Mouse (Mus musculus) cerebral cortex, adult 2 months (tissue): ENCODE measurements around the gene Igfbp6.

Source experiments
- WGBS: fragments of 180-500 bp; shearing (Covaris S2); methylation state at CpG from one replicate; pipeline ENCODE4 v1.1.7; 2018; 5-methylcytosine and 5-hydroxymethylcytosine counted together

Igfbp6 gene

DNA sequence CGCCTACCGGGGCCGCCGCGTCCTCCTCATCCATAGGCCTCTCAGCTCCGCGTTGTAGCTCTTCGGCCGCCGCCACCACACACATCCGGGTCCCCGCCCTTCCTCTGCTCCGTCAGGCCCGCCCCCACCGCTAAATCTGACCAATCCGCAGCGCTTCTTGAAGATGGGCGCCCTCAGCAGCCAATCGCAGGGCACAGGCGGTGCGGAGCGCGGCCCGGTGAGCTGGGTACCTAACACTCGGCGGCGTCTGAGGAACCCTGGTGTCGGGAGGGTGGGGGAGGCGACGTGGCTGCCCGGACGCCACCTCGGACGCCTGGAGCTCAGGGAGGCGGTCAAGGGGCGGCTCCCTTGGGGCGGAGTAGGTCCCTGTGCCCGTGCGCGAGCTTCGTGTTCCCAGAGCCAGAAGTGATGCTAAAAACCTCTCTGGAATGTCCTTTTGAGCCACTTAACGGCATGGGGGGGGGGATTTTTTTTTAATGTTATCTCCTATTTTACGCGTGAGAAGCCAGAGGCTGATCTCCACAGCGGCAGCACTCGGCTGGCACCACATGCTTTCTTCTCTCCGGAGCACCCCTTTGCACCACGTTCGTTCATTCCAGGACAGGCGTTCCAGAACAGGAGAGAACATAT is 7.9 kb upstream of the Igfbp6 start, which contains the start of gene Spryd3:
Gene Spryd3, minus strand, starts transcription at position 106 of the 630 bp plus-strand sequence.
- WGBS = under 1% methylated on average over 50 of the region's 50 CpGs

DNA sequence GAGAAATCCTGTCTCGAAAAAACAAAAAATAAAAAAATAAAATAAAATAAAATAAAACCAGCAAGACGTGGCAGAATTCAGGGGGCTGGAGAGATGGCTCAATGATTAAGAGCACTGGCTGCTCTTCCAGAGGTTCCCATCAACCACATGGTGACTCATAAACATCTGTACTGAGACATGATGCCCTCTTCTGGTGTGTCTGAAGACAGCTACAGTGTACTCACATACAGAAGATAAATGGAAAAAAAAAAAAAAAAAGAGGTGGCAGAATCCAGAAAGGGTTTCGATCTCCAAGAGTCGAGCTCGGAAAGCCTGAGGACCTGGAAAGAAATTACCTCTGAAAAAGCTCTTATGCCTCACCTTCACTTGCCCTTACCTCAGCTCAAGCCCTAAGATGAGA is 3.0 kb upstream of the Igfbp6 start:
- WGBS = 93% methylated on average over 5 of the region's 5 CpGs

DNA sequence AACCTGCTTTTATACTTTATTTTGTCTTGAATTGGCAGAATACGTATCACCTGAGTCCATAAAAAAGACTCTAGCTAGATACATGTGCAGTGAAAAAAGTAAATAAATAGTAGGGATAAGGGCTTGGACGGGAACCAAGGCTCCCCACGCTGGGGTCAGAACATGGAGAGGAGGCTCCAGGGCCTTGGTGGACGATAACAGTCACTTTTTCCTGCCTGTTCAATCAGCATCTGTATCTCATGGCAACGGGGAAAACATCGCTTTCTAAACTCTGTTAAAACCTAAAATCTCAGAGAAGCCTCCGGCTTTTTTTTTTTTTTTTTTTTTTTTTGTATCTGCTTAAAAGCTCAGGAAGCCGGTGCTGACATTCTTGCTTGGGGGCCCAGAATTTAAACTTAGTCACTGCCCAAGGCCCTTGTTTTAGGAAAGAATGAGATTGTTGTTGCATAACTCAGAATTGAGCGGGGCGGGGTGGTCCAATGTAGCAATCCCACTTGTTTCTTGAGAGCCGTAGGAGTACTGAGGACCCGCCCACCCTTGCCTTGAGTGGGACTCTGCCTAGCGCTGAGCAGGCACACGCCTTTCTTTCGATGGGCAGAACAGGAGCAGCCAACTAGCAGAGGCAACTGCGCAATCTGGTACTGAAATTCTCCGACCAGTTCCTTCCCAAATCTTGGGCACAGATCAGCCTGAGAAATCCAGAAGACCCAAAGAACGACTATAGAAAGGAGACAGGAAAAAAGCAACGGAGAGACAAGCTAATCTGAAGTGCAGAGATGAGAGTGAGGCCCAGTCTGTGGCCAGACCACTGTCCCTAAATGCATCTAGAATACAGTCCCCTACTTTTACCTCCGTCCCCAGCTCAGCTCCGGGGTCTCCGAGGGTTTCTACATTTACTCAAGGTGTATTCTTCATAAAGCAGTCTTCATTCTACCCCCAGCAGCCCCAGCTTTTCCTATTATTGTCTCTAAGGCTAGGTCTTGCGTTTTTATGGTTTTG is 949 bp upstream of the Igfbp6 start:
- 42% methylated on average over 23 of the region's 23 CpGs for WGBS

DNA sequence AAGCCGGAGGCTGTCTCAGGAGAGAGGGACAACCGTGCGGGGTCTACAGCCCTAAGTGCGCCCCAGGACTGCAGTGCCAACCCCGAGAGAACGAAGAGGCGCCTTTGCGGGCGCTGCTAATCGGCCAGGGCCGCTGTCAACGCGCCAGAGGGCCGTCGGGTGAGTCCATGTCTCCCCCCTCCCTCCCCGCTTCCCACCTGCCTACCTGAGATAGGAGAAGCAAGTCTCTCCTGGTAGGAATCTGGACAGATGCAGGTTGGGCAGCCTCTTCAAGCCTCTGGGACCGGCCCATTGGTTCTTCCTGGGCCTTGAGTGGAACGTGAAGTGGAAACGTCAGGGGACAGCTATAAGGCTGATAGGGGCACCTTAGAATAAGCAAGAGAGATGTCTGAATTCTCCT is 564 bp downstream of the Igfbp6 start:
- 23% methylated on average over 19 of the region's 19 CpGs for WGBS

DNA sequence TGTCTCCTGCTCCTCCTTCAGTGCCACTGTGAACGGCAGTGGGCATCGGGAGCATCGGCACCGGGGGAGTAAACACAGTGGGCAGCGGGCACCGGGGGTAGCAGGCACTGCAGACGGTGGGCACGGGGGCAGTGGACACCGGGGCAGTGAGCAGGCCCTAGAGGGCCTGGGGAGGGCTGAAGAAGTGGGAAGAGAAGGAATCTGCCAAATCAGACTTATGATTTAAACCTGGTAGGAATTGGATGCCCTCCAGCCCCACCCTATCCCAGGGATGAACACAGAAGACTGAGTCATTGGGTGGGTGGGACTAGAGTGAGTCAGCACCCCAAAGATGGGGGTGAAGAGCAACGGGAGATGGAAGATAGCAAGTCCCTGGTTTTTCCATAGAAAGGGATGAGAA is 1.2 kb downstream of the Igfbp6 start:
- 58% methylated on average over 10 of the region's 10 CpGs for WGBS

DNA sequence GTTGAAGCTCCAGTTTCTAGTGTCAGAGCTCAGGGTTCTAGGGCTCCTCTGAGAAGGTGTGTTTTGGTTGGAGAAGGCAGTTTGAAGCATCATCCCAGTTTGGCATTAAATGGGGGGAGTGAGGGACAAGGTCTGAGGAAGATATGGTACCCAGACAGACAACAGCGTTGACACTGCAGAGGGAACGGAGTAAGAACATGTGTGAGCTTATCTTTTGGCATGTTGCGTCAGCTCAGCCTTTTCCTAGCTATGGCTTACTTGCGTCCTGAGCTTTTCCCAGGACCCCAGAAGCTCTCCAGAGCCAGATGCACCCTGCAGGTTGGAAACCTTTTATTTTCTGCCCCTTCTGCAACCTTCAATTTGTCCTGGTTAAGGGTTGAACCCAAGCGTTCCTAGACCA is 1.9 kb downstream of the Igfbp6 start:
- WGBS = 92% methylated on average over 5 of the region's 5 CpGs

DNA sequence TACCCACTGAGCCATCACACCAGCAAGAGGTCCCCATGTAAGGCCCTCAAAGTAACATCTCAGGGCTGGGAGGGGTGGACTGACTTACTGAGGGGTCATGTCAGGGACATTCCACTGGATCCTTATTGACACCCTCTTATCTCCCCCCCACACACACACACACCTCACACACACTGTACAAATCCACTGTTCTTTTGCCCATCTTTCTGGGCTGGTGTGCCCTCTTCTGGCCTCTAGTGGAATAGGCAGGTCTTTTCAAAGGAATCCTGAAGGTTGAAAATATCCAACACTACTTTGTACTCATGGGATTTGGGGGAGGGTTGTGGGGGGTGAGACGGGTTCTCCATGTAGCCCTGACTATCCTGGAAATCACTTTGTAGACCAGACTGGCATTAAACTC is 2.7 kb downstream of the Igfbp6 start:
- 3% methylated on average over 1 of the region's 1 CpGs for WGBS

DNA sequence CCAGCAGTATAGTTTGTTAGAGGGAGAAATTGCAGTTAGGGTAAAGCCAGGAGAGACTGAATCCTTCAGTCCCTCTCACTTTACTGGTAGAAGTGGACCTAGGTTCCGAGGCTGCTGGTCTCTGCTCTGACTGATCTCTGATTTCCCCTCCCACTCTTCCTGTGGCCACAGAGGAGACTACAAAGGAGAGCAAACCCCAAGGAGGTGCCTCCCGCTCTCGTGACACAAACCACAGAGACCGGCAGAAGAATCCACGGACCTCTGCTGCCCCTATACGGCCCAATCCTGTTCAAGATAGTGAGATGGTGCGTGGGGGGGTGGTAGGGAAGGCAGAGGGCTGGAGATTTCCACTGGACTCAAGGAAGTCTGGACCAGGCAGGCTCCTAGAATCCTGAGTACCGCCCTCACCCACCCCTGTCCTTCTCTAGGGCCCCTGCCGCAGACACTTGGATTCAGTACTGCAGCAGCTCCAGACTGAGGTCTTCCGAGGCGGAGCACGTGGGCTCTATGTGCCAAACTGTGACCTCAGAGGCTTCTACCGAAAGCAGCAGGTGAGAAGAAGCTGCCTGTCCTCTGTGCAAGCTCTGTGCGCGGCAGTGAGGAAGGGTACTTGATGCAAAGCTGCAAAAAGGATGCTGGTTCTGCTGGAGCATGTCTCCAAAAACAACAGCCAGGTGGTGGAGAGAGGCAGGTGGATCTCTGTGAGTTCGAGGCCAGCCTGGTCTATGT is 3.7 kb downstream of the Igfbp6 start:
- WGBS = 75% methylated on average over 16 of the region's 16 CpGs

DNA sequence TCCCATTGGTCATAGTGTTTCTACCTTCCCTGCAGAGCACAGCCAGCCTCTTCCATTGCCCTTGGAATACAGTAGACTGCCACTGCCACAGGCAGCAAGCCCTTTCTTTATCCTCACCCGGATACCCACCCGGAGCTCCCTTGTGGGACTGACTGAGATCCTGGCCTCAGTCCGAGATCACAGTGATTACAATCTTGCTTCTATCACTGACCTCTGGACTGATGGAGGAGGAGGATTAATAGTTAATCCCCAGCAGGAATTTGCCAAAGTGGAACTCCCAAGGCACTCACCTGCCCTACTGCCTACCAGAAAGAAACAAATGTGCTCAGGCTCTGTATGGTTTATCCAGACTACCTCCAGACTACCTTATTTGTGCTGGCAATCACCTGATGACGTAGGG is 5.4 kb downstream of the Igfbp6 start:
- 88% methylated on average over 4 of the region's 4 CpGs for WGBS

DNA sequence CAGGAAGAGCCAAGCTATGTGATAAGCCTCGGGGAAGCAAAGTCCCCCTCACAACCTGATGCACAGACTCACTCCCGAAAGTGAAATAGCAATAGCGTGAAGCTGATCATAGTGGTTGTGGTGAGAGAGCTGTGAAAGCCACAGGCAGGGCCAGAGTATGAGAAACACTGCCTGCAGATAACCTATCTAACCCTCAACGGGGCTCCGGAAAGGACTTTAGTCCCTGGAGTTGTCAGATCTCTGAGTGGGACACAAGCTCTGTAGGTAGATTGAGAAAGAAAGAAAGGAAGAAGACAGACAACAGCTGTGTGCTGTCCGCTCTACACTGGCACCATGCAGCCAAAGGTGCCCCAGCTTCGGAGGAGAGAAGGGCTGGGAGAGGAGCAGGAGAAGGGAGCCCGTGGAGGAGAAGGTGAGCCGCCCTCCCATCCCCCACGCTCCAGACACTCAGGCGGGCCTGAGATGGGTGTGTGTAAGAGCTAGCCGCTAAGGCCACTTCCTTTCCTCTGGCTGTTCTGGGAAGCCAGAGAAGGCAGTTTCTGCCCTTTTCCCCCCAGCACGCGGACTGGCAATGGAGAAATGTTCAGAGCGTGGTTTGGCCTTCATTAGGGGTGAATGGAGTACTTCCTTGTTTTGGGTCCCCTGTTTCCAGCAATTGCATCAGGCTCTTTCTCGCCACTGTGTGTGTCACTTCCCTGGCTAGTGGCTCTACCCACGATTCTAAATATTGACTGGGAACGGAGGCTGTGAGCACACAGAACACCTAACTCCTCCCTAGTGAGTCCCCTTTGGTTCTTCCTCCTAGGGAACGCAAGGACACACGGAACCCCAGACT is 6.4 kb downstream of the Igfbp6 start, which contains the start of gene Soat2:
Gene Soat2, plus strand, starts transcription at position 226 of the 835 bp plus-strand sequence.
- WGBS = 65% methylated on average over 20 of the region's 20 CpGs

DNA sequence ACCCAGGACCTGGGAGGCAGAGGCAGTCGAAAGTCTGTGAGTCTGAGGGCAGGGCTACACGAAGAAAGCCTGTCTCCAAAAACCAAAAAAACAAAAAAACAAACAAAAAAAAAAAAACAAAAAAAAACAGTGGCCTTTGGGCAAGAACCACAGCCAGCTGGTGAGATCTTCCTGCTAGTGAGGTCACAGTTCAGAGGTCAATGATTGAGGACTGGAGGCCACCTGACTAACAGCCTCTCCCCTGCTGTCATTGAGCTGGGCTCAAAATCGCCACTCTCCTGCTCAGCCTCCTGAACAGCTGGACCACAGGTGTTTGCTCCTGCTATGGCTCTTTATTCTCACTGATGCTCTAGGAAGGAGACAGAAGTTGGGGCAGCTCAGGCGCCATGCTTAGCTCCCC is 8.5 kb downstream of the Igfbp6 start:
- WGBS = 70% methylated on average over 4 of the region's 4 CpGs

DNA sequence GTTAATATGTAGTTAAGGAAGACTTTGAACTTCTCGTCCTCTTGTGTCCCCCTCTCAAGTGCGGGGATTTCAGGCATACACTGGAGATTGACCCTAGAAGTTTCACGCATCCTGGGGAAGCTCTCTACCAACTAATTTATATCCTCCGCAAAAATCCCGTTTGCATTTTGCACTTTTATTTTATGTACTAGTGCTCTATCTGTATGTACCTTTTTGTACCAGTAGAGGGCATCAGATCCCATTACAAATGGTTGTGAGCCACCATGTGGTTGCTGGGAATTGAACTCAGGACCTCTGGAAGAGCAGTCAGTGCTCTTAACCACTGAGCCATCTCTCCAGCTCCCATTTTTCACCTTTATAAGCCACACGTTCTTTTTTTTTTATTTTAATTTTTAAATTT is 10.8 kb downstream of the Igfbp6 start:
- WGBS = 97% methylated on average over 6 of the region's 6 CpGs

DNA sequence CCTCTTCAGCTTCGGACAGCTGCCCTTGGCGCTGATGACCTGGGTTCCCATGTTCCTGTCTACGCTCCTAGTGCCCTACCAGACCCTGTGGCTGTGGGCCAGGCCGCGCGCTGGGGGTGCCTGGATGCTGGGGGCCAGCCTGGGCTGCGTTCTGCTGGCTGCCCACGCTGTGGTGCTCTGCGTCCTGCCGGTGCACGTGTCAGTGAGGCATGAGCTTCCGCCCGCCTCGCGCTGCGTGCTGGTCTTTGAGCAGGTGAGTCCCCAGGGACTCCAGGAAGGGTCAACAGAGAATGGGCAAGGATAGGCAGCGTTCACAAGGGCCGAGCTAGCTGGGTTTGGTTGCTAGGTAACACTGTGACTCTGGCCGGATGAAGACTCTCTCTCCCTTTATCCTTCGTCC is 12.7 kb downstream of the Igfbp6 start:
- WGBS = 38% methylated on average over 20 of the region's 20 CpGs

DNA sequence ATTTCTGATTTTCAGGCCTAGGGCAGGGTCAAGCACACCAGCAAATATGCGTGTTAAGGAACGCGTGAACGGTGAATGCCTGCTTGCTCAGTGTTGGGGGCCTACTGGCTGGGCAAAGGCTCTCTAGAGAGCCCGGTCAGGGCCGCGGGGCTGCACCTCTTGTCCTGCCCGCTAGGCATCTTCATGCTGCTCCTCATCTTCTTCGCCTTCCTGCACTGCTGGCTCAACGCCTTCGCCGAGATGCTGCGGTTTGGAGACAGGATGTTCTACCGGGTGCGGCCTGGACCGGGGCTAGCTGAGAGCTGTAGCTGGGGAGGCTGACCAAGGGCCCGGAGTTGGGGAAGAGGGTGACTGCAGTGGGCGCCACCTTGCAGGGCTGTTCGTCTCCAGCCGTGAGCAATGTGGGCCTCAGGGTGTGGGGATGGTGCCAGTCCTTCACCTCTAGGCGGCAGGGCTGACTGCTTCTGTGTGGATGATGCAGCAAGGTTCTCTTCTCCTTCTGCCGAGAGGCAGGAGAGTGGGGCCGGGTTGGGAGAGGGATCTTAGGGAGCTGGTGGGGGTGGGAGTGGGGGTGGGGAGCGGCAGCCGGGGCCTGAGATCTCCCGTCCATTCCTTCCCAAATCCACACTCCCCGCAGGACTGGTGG is 16.4 kb downstream of the Igfbp6 start:
- WGBS = 80% methylated on average over 27 of the region's 27 CpGs

DNA sequence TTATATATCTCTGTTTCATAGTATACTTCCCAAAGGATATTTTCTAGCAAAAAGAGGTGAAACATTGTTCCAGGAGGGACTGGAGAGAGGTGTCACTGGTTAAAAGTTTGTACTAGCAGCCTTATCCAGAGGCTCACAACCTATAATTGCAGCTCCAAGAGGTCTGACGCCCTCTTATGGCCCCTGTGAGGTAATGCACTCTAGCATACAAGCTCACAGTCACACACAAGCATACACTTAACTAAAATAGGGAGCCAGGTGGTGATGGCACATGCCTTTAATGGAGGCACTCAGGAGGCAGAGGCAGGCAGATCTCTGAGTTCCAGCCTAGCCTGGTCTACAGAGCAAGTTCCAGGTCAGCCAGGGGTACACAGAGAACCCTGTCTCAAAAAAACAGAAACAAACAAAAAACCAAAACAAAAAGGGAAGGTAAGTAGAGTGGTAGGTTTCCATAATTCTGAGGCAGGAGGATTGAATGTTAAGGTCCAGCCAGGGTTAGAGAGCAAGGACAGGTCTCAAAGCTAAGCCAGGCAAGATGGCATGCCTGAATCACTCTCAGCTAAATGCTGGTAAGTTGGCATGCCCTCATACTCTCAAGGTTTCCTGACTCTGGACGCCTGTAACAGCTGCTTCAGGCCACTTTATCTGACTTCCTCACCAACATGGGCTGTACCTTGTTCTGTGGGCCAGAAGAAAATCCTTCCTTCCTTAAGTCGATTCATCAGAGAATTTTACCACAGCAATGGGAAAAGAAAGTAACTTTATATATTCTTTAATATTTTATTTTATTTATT is 19.9 kb downstream of the Igfbp6 start:
- 55% methylated on average over 3 of the region's 3 CpGs for WGBS

DNA sequence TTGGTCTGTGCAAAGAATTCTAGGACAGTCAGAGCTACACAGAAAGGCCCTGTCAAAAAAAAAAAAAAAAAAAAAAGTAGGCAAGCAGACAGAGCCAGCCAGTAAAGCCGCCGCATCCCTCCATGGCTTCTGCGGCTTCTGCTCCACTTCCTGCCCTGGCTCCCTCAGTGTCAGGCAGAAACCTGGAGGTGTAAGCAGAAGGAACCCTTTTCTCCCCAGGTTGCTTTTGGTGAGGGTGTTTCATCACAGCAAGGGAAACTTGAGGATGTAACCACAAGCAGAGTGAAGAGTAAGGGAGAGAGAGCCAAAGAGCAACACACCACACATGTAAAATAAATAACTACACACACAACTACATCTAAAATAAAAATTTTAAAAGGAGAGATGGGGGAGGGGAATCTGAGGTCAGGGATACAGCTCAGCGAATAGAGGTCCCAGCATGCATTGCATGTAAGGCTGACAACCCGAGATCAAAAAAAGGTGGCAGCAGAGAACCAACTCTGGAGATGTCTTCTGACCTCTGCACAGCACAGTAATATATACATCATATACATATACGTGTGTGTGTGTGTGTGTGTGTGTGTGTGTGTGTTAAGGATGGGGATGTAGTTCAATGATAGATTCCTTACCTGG is 21.4 kb downstream of the Igfbp6 start:
- 53% methylated on average over 6 of the region's 6 CpGs for WGBS

DNA sequence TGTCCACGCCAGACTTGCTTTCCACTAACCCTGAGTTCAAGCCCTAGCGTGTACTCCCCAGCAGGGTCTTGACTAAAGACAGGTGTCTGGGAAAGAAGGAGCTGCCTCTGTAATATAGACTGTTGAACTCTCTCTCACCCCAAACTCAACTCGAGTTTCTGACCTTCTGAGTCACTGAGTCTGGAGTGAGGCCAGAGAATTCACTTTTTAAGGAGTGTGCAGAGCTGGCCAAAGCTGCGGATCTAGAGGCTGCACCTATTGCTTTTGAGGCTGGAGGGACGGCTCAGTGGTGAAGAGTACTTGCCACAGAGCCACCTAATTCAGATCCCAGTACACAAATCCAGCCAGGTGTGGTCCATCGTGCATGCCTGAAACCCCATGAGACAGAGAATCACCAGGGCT is 23.5 kb downstream of the Igfbp6 start:
- 72% methylated on average over 6 of the region's 6 CpGs for WGBS

DNA sequence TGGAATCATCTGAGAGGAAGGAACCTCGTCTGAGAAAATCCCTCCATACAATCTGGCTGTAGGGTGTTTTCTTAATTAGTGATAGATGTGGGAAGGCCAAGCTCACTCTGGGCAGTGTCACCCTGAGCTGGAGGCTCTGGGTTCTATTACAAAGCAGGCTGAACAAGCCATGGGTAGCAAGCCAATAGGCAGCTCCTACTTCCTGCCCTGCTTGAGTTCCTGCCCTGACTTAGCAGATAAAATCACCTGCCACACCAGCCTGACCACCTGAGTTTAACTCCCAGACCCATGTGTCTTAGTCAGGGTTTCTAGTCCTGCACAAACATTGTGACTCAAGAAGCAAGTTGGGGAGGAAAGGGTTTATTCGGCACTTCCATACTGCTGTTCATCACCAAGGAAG is 24.9 kb downstream of the Igfbp6 start:
- 66% methylated on average over 2 of the region's 2 CpGs for WGBS

DNA sequence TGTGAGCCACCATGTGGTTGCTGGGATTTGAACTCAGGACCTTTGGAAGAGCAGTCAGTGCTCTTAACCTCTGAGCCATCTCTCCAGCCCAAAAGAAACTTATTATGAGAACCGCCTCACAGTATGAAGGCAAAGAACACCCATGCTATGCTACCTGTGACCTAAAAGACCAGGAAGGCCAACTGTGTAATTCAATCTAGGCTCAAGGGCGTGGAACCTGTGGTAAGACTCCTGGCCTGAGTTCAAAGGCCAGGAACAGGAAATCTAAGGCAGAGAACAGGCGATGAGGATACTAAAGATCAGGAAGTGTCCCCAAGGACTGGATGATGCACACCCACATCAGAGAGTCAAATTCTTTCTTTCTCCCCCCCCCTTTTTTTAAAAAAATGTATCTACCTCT is 29.4 kb downstream of the Igfbp6 start:
- 87% methylated on average over 3 of the region's 3 CpGs for WGBS
